ENCODE assay signal across 18 mouse cellular contexts in genomic region chr7:65958105-65958504, GRCm38 (mm10).
DNase-seq lines count a peak whose midpoint lies in the region; ATAC-seq and TF ChIP-seq lines count a peak whose summit lies in the region.
"Had no signal": no experiment of that assay in that cellular context is flagged by ENCODE, and none has a peak within 500 bp of the region (broad histone marks: within the 10 kb centered on the region; RNA-seq: fewer than 3 reads in every experiment).

No protein-coding gene starts in this region.

- WGBS in intestine, embryonic 16.5 days = 68% methylated on average over 5 of the region's 5 CpGs
- 31% methylated on average over 5 of the region's 5 CpGs for WGBS in liver, adult 2 months
- WGBS in liver, embryonic 14.5 days (ENCODE audit: insufficient replicate concordance) = 54% methylated on average over 5 of the region's 5 CpGs
- WGBS in small intestine, adult 2 months = 41% methylated on average over 5 of the region's 5 CpGs

- no peak overlapping the region for H3K4me2 ChIP-seq in intestine, embryonic 16.5 days (ENCODE audit: low read depth, low read length)
- H3K4me2 ChIP-seq in liver, embryonic 14.5 days (ENCODE audit: low read depth) = no peak overlapping the region
- H3K4me2 ChIP-seq: embryonic facial prominence, embryonic 12.5 days; forebrain, embryonic 15.5 days; heart, embryonic 12.5 days had no signal

- peak; percentile 92 for DNase-seq in liver, adult 2 months (ENCODE audit: extremely low read depth, low read depth, low spot score)
- DNase-seq in liver, embryonic 14.5 days (ENCODE audit: low read depth in 3 of 3, low spot score in 3 of 3) = peak in 2 of 3 experiments; percentile 11 to 15
- DNase-seq in testis, postnatal 10 days (ENCODE audit: low spot score) = no peak
- DNase-seq in layer of hippocampus, adult 2 months (ENCODE audit: low spot score in 2 of 2) = no peak
- no peak for DNase-seq in thymus, adult 18-20 months
- no peak for DNase-seq in gastrocnemius, postnatal 14 days
- DNase-seq: adrenal gland, adult 8-10 months; adrenal gland, postnatal 36 days; cerebellum, adult 11 months; cerebellum, adult 8-10 months; cerebellum, postnatal 14 days; gastrocnemius, postnatal 10 days had no signal

- TF ChIP-seq CTCF in liver, adult 2 months (IDR thresholded peaks at IDR 0.05; ENCODE audit: low read depth, low read length) = no peak
- TF ChIP-seq CTCF in liver, embryonic 14.5 days (IDR thresholded peaks at IDR 0.05; ENCODE audit: low read depth) = no peak
- TF ChIP-seq CTCF in small intestine, adult 2 months (IDR thresholded peaks at IDR 0.05; ENCODE audit: extremely low read depth, insufficient read length, insufficient replicate concordance, low read depth, low read length) = no peak
- no peak for TF ChIP-seq CTCF in layer of hippocampus, adult 2 months (conservative IDR thresholded peaks at IDR 0.05)

- no peaks in the 10 kb centered on the region for H3K9me3 ChIP-seq in intestine, embryonic 16.5 days (ENCODE audit: control insufficient read depth, low read length)
- H3K9me3 ChIP-seq in liver, embryonic 14.5 days (ENCODE audit: control insufficient read depth, low read length) = no peaks in the 10 kb centered on the region
- H3K9me3 ChIP-seq: embryonic facial prominence, embryonic 12.5 days; forebrain, embryonic 15.5 days; heart, embryonic 12.5 days; hindbrain, embryonic 10.5 days had no signal

- H3K36me3 ChIP-seq in intestine, embryonic 16.5 days (ENCODE audit: control insufficient read depth, insufficient read depth, low read length) = no peaks in the 10 kb centered on the region
- H3K36me3 ChIP-seq in liver, adult 2 months (ENCODE audit: control insufficient read depth, insufficient read depth, low read length) = peaks cover 27% of the 10 kb centered on the region; the same call in 1 of the 2 replicates
- H3K36me3 ChIP-seq in liver, embryonic 14.5 days (replicated peaks; ENCODE audit: control insufficient read depth, insufficient read depth, low read depth) = no peaks in the 10 kb centered on the region
- no peaks in the 10 kb centered on the region for H3K36me3 ChIP-seq in small intestine, adult 2 months (ENCODE audit: control insufficient read depth, insufficient read depth, low read length)
- H3K36me3 ChIP-seq: embryonic facial prominence, embryonic 12.5 days; forebrain, embryonic 15.5 days; heart, embryonic 12.5 days; hindbrain, embryonic 10.5 days had no signal

- intact Hi-C loops in gastrocnemius, postnatal 14 days (cut with DNase I; ENCODE audit: low total_unique reads) = no loop called here

- H3K9ac ChIP-seq in intestine, embryonic 16.5 days (ENCODE audit: low read depth, low read length) = no peak overlapping the region
- no peak overlapping the region for H3K9ac ChIP-seq in liver, adult 2 months (ENCODE audit: low read depth, low read length)
- H3K9ac ChIP-seq in liver, embryonic 14.5 days (replicated peaks) = no peak overlapping the region
- H3K9ac ChIP-seq: embryonic facial prominence, embryonic 12.5 days; forebrain, embryonic 15.5 days; heart, embryonic 12.5 days had no signal

- TF ChIP-seq EP300 in liver, embryonic 14.5 days (IDR thresholded peaks at IDR 0.05; ENCODE audit: low read depth) = no peak

- no peak overlapping the region for H3K27ac ChIP-seq in intestine, embryonic 16.5 days (ENCODE audit: low read length)
- H3K27ac ChIP-seq in liver, adult 2 months (replicated peaks; ENCODE audit: insufficient read depth, low read depth, low read length) = peak overlapping the region; percentile 80
- no peak overlapping the region for H3K27ac ChIP-seq in liver, embryonic 14.5 days
- H3K27ac ChIP-seq in small intestine, adult 2 months (ENCODE audit: insufficient read depth, low read depth, low read length) = peak overlapping the region; percentile 21; the same call in 1 of the 2 replicates
- no peak overlapping the region for H3K27ac ChIP-seq in layer of hippocampus, adult 2 months
- H3K27ac ChIP-seq: embryonic facial prominence, embryonic 12.5 days; forebrain, embryonic 15.5 days; hindbrain, embryonic 10.5 days had no signal

- H3K4me3 ChIP-seq in intestine, embryonic 16.5 days (ENCODE audit: low read length) = no peak overlapping the region
- no peak overlapping the region for H3K4me3 ChIP-seq in liver, adult 2 months (ENCODE audit: insufficient read depth, low read depth, low read length)
- no peak overlapping the region for H3K4me3 ChIP-seq in liver, embryonic 14.5 days (ENCODE audit: insufficient read depth in 1 of 2, low read depth in 2 of 2, low read length in 2 of 2)
- no peak overlapping the region for H3K4me3 ChIP-seq in small intestine, adult 2 months (ENCODE audit: low read depth, low read length)
- H3K4me3 ChIP-seq in layer of hippocampus, adult 2 months = no peak overlapping the region
- H3K4me3 ChIP-seq: embryonic facial prominence, embryonic 12.5 days; forebrain, embryonic 15.5 days; heart, embryonic 12.5 days; hindbrain, embryonic 10.5 days had no signal

- peak; percentile 85 for ATAC-seq in intestine, embryonic 16.5 days
- peak; percentile 43 for ATAC-seq in liver, embryonic 14.5 days (ENCODE audit: insufficient read depth)
- ATAC-seq: forebrain, embryonic 15.5 days had no signal

- no peak for TF ChIP-seq POLR2A in liver, adult 2 months (IDR thresholded peaks at IDR 0.05; ENCODE audit: extremely low read depth, insufficient read depth, low read length)
- TF ChIP-seq POLR2A in small intestine, adult 2 months (IDR thresholded peaks at IDR 0.05; ENCODE audit: low read depth, low read length) = no peak

- H3K79me2 ChIP-seq in liver, adult 2 months (ENCODE audit: control insufficient read depth, insufficient read depth, low read length) = no peaks in the 10 kb centered on the region

- H3K4me1 ChIP-seq in intestine, embryonic 16.5 days (ENCODE audit: control insufficient read depth, insufficient read depth, low read length) = peaks cover 3% of the 10 kb centered on the region; the same call in 1 of the 2 replicates
- H3K4me1 ChIP-seq in liver, adult 2 months (ENCODE audit: control insufficient read depth, insufficient read depth, low read length) = peaks cover 10% of the 10 kb centered on the region; the same call in 1 of the 2 replicates
- H3K4me1 ChIP-seq in liver, embryonic 14.5 days (replicated peaks; ENCODE audit: control insufficient read depth in 2 of 2, insufficient read depth in 2 of 2, low read length in 1 of 2) = no peaks in the 10 kb centered on the region
- peaks cover 18% of the 10 kb centered on the region; the same call in 1 of the 2 replicates for H3K4me1 ChIP-seq in small intestine, adult 2 months (ENCODE audit: control insufficient read depth, insufficient read depth, insufficient read length, low read length)

- H3K27me3 ChIP-seq in intestine, embryonic 16.5 days (replicated peaks; ENCODE audit: control insufficient read depth, insufficient read depth, low read length) = no peaks in the 10 kb centered on the region
- H3K27me3 ChIP-seq in liver, adult 2 months (ENCODE audit: control insufficient read depth, insufficient read depth, low read length) = no peaks in the 10 kb centered on the region
- no peaks in the 10 kb centered on the region for H3K27me3 ChIP-seq in liver, embryonic 14.5 days (ENCODE audit: control insufficient read depth, insufficient read depth, low read length)
- no peaks in the 10 kb centered on the region for H3K27me3 ChIP-seq in small intestine, adult 2 months (ENCODE audit: control insufficient read depth, insufficient read depth, low read length)
- H3K27me3 ChIP-seq: embryonic facial prominence, embryonic 12.5 days; forebrain, embryonic 15.5 days had no signal

Comparison
In these comparisons a context has a peak if more than half of its experiments do, and no peak if none do; other contexts are left out.
1. H3K27ac ChIP-seq: peak in liver, adult 2 months (single experiment) and small intestine, adult 2 months (single experiment); none in intestine, embryonic 16.5 days (single experiment), liver, embryonic 14.5 days (single experiment) and layer of hippocampus, adult 2 months (single experiment).
2. DNase-seq: peak in liver, adult 2 months (single experiment) and liver, embryonic 14.5 days (2 of 3); none in testis, postnatal 10 days (single experiment), layer of hippocampus, adult 2 months (0 of 2), thymus, adult 18-20 months (0 of 2) and gastrocnemius, postnatal 14 days (single experiment).